Mouse (Mus musculus): ENCODE measurements around the gene Cebpb.

GRCm38 (mm10) chr2:167715008-167715407 lies 26.3 kb downstream of the Cebpb start:
- TF ChIP-seq CTCF (conservative IDR thresholded peaks at IDR 0.05; ENCODE audit: low read length) (no peak), NANOG (IDR thresholded peaks at IDR 0.05; ENCODE audit: borderline replicate concordance, low read length) (no peak), POU5F1 (IDR thresholded peaks at IDR 0.05; ENCODE audit: borderline replicate concordance, low read length) (no peak)
